Mouse (Mus musculus): ENCODE data around the gene Pax2. TPM values are rescaled to one million over a fixed set of nuclear protein-coding genes. Genes with fewer than 3 reads are reported as not detected.
A peak's percentile ranks its signal among the peaks of the same experiment; 100 is the strongest.

Gene Pax2
- total and polyA plus RNA-seq, 2 experiments from 2014 or later = not detected

DNA sequence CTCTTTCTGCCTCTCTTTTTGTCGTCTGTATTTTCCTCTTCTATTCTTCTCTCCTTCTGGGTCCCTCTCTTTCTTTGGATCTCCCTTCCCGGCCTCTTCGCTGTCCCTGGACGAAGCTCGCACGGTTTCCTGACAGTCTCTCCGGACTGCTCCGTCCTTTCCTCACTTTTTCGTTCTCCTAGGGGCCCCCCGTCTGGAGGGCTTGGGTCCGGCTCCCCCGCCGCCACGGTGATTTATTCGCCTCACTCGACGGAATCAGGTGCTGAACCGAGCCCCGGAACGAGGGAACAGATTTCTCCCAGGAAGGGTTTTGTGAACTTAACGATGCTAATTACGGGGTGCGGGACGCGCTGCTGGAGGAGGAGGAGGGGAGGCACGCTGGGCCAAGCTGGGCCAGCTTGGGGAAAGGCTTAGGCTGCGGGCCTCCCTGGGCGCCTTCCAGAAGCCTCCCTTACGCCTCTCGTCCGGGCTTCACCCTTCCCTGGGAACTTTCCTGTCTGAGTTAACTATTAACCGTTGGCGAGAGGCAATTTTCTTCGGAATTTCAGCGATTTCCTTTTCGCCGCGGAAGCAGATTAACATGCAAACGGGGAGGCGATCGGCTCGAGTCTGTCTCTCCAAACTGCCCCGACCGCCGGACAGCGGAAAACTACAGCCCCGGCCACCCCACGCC lies 14.6 kb upstream of the Pax2 start:
- Histone ChIP-seq H3K4me3 (ENCODE audit: low read depth, low read length) (peak overlapping the region; percentile 32), H3K27ac (ENCODE audit: low read depth) (no peak overlapping the region), H3K4me2 (ENCODE audit: low read depth, low read length) (peak overlapping the region; percentile 45), H3K9me3 (replicated peaks; ENCODE audit: control insufficient read depth, low read length) (no peaks in the 10 kb centered on the region), H3K9ac (replicated peaks; ENCODE audit: low read depth, low read length) (no peak overlapping the region), H3K27me3 (ENCODE audit: control insufficient read depth, insufficient read depth, low read length) (peaks cover 98% of the 10 kb centered on the region), H3K36me3 (replicated peaks; ENCODE audit: control insufficient read depth, insufficient read depth, low read length) (no peaks in the 10 kb centered on the region), H3K4me1 (ENCODE audit: control insufficient read depth, insufficient read depth) (no peaks in the 10 kb centered on the region)
- ATAC-seq (ENCODE audit: insufficient read depth, low read depth) (no peak), DNase-seq (ENCODE audit: low spot score) (no peak)
- WGBS = 3% methylated on average over 47 of the region's 48 CpGs
- TF ChIP-seq EP300 (IDR thresholded peaks at IDR 0.05; ENCODE audit: low read depth) (no peak), CTCF (IDR thresholded peaks at IDR 0.05; ENCODE audit: low read depth) (no peak)

DNA sequence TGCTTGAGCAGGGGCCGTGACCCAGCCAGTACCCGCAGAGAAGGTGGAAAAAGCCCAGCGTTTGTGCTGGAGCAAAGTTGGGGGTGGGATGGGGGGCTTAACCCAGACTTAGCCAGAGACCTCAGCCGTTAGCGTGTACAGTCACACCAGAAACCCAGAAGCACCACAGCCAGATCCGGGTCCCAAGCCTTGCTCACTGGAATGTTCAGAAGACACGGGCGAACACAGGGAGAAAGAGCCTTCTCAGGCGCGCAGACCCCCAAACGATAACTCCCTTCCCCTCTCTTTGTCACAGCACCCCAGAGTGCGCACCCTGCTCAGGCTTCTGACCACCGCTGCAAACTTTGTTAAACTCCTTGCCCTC lies 14.1 kb upstream of the Pax2 start:
- Histone ChIP-seq H3K4me2 (ENCODE audit: low read depth, low read length) (peak overlapping the region; percentile 45), H3K4me1 (ENCODE audit: control insufficient read depth, insufficient read depth) (no peaks in the 10 kb centered on the region), H3K9me3 (replicated peaks; ENCODE audit: control insufficient read depth, low read length) (no peaks in the 10 kb centered on the region), H3K27me3 (ENCODE audit: control insufficient read depth, insufficient read depth, low read length) (peaks cover 98% of the 10 kb centered on the region), H3K36me3 (replicated peaks; ENCODE audit: control insufficient read depth, insufficient read depth, low read length) (no peaks in the 10 kb centered on the region), H3K9ac (replicated peaks; ENCODE audit: low read depth, low read length) (no peak overlapping the region), H3K4me3 (ENCODE audit: low read depth, low read length) (peak overlapping the region; percentile 32), H3K27ac (ENCODE audit: low read depth) (no peak overlapping the region)
- ATAC-seq (ENCODE audit: insufficient read depth, low read depth) = no peak
- DNase-seq (ENCODE audit: low spot score) = no peak
- WGBS = 3% methylated on average over 13 of the region's 13 CpGs
- TF ChIP-seq EP300 (IDR thresholded peaks at IDR 0.05; ENCODE audit: low read depth) = no peak
- no peak for TF ChIP-seq CTCF (IDR thresholded peaks at IDR 0.05; ENCODE audit: low read depth)

DNA sequence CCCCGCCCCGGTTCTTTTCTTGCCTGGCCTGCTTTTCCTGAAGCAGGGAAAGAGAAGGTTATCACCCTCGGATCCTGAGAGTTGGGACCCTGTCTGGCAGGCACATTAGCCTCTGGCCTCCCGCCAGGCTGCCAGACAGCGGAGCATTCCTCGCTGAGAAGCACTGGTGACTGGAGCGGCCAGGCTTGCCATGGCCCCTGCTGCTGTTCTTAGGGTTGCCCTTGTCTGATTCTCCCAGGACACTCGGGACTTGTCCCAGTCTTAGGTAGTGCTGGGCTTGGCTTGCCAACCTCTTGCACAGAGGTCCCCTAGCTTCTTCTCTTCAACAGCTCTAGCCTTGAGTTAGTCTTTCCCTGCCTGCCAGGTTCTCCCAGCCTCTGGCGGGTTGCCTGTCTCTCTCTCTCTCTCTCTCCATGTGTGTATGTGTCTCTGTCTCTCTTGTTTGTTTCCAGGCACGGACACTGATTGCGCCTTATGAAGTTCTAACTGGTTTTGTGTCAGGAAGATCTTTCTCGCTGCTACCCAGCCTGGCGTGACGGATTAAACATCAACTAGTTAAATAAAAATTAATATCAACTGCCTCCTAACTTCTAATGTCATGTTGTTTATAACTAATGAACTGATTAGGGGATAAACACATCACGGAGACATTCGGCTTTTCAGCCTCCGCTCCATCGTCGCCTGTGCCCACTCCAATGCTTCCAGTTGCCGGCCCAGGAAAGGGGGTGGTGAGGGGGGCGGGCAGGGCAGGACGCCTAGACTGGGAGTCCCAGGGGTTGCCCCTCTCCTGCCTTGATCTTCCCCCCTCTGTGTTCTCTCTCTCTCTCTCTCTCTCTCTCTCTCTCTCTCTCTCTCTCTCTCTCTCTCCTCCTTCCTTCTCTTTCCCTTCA lies 13.5 kb upstream of the Pax2 start:
- no peak for TF ChIP-seq EP300 (IDR thresholded peaks at IDR 0.05; ENCODE audit: low read depth)
- TF ChIP-seq CTCF (IDR thresholded peaks at IDR 0.05; ENCODE audit: low read depth) = no peak
- H3K4me2 ChIP-seq (ENCODE audit: low read depth, low read length) = peak overlapping the region; percentile 45
- H3K27me3 ChIP-seq (ENCODE audit: control insufficient read depth, insufficient read depth, low read length) = peaks cover 98% of the 10 kb centered on the region
- ATAC-seq (ENCODE audit: insufficient read depth, low read depth) (no peak), DNase-seq (ENCODE audit: low spot score) (no peak)
- 2% methylated on average over 22 of the region's 22 CpGs for WGBS
- H3K9ac ChIP-seq (replicated peaks; ENCODE audit: low read depth, low read length) = no peak overlapping the region
- no peak overlapping the region for H3K27ac ChIP-seq (ENCODE audit: low read depth)
- H3K4me3 ChIP-seq (ENCODE audit: low read depth, low read length) = peak overlapping the region; percentile 32
- no peaks in the 10 kb centered on the region for H3K4me1 ChIP-seq (ENCODE audit: control insufficient read depth, insufficient read depth)
- H3K9me3 ChIP-seq (replicated peaks; ENCODE audit: control insufficient read depth, low read length) = no peaks in the 10 kb centered on the region
- no peaks in the 10 kb centered on the region for H3K36me3 ChIP-seq (replicated peaks; ENCODE audit: control insufficient read depth, insufficient read depth, low read length)

DNA sequence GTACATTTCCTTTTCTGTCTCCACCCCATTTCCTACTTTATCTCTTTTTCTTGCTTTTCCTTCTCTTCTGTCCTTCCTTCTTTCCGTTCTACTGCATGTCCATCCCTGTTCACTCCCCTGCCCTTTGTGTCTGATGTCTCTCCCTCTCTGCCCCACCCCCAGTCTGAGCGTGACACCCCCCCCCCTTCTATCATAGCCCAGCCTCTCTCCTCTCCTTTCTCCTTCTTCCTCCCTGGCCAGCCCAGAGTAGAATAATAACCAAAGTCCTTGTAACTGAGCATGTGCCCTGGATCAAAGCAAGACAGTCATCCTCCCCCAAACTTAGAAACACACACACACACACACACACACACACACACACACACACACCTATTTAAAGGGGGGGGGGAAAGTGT lies 12.8 kb upstream of the Pax2 start:
- no peaks in the 10 kb centered on the region for H3K9me3 ChIP-seq (replicated peaks; ENCODE audit: control insufficient read depth, low read length)
- DNase-seq (ENCODE audit: low spot score) = no peak
- ATAC-seq (ENCODE audit: insufficient read depth, low read depth) = no peak
- H3K4me3 ChIP-seq (ENCODE audit: low read depth, low read length) = no peak overlapping the region
- no peak for TF ChIP-seq CTCF (IDR thresholded peaks at IDR 0.05; ENCODE audit: low read depth)
- no peak for TF ChIP-seq EP300 (IDR thresholded peaks at IDR 0.05; ENCODE audit: low read depth)
- WGBS = 0% methylated on average over 2 of the region's 2 CpGs
- H3K4me1 ChIP-seq (ENCODE audit: control insufficient read depth, insufficient read depth) = no peaks in the 10 kb centered on the region
- no peaks in the 10 kb centered on the region for H3K36me3 ChIP-seq (replicated peaks; ENCODE audit: control insufficient read depth, insufficient read depth, low read length)
- H3K27me3 ChIP-seq (ENCODE audit: control insufficient read depth, insufficient read depth, low read length) = peaks cover 98% of the 10 kb centered on the region
- no peak overlapping the region for H3K9ac ChIP-seq (replicated peaks; ENCODE audit: low read depth, low read length)
- H3K4me2 ChIP-seq (ENCODE audit: low read depth, low read length) = no peak overlapping the region
- no peak overlapping the region for H3K27ac ChIP-seq (ENCODE audit: low read depth)

DNA sequence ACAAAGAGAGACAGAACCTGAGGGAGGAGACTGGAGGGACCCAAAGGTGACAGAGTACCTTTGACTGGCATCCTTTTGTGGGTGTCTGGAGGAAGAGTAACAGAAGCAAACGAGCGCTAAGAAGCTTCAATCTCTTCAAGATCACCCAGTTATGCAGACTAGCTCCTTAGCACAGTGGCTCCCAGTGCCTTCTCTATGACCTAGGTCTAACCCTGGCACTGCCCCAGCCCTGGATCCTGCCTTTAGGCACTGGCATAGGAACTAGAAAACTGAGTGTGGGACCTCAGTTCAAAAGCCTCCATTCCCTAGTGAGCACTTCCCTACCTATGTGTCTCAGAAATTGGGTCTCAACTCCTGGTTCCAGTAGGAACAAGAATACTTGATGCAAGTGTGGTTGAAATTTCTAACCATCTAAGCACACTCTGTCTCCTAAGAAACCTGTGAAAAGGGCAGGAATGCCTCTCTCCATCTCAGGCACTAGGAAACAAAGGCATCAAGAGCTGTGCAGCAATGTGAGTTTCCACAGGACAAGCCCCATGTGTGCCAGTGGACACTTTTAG lies 11.8 kb upstream of the Pax2 start:
- Histone ChIP-seq H3K9me3 (replicated peaks; ENCODE audit: control insufficient read depth, low read length) (no peaks in the 10 kb centered on the region), H3K4me3 (ENCODE audit: low read depth, low read length) (no peak overlapping the region), H3K9ac (replicated peaks; ENCODE audit: low read depth, low read length) (no peak overlapping the region), H3K36me3 (replicated peaks; ENCODE audit: control insufficient read depth, insufficient read depth, low read length) (no peaks in the 10 kb centered on the region), H3K27ac (ENCODE audit: low read depth) (no peak overlapping the region), H3K4me1 (ENCODE audit: control insufficient read depth, insufficient read depth) (no peaks in the 10 kb centered on the region), H3K4me2 (ENCODE audit: low read depth, low read length) (no peak overlapping the region), H3K27me3 (ENCODE audit: control insufficient read depth, insufficient read depth, low read length) (peaks cover 99% of the 10 kb centered on the region)
- 11% methylated on average over 2 of the region's 2 CpGs for WGBS
- ATAC-seq (ENCODE audit: insufficient read depth, low read depth) (no peak), DNase-seq (ENCODE audit: low spot score) (no peak)
- no peak for TF ChIP-seq EP300 (IDR thresholded peaks at IDR 0.05; ENCODE audit: low read depth)

Data from heart, postnatal 0 days (tissue).